Mouse (Mus musculus) limb, embryonic 15.5 days (tissue): Measurements from ENCODE around the gene C2cd4b. TPM values are rescaled to one million over a fixed set of nuclear protein-coding genes. Genes with fewer than 3 reads are reported as not detected.
"Not testable (repeated sequence)": the region's sequence is repeated elsewhere in the genome, so short reads cannot be mapped to it uniquely, and the experiment has no call there.

Source experiments
- ATAC-seq: fragments of 200-750 bp; cut with Nextera tagmentation; 2 replicates; pipeline ENCODE4 v1.8.0; 2017; ENCODE audit warnings: low read depth, moderate TSS enrichment; ENCODE audit not compliant: insufficient number of reproducible peaks, low FRiP score, low TSS enrichment
- H3K27ac ChIP-seq: fragments of 300-500 bp; sonication (generic); 2 replicates; pipeline ENCODE4 v1.5.1; 2015; ENCODE audit warnings: moderate library complexity, mild to moderate bottlenecking, inconsistent platforms
- H3K27me3 ChIP-seq: fragments of 300-500 bp; sonication (generic); 2 replicates; pipeline ENCODE4 v1.6.1; 2015; ENCODE audit warnings: inconsistent platforms
- H3K36me3 ChIP-seq: fragments of 300-500 bp; sonication (generic); 2 replicates; pipeline ENCODE4 v1.6.1; 2015; ENCODE audit warnings: inconsistent platforms
- H3K4me1 ChIP-seq: fragments of 300-500 bp; sonication (generic); 2 replicates; pipeline ENCODE4 v1.6.1; 2015; ENCODE audit warnings: inconsistent platforms
- H3K4me2 ChIP-seq: fragments of 300-500 bp; sonication (generic); 2 replicates; pipeline ENCODE4 v1.6.1; 2015; ENCODE audit warnings: mild to moderate bottlenecking, inconsistent platforms
- H3K4me3 ChIP-seq: fragments of 300-500 bp; sonication (generic); 2 replicates; pipeline ENCODE4 v1.5.1; 2015; ENCODE audit warnings: mild to moderate bottlenecking, inconsistent platforms
- H3K9ac ChIP-seq: fragments of 300-500 bp; sonication (generic); 2 replicates; pipeline ENCODE4 v1.6.1; 2015; ENCODE audit warnings: inconsistent platforms
- H3K9me3 ChIP-seq: fragments of 300-500 bp; sonication (generic); 2 replicates; pipeline ENCODE4 v1.6.1; 2016; ENCODE audit warnings: inconsistent platforms
- WGBS: fragments of 180-500 bp; shearing (Covaris S2); methylation state at CpG from one replicate; pipeline ENCODE4 v1.1.7; 2015; 5-methylcytosine and 5-hydroxymethylcytosine counted together
- polyA plus RNA-seq: library from polyadenylated mRNA; unstranded; fragments of >200 nt; fragmentation: Nextera tagmentation; extraction: Ambion mirVana; gene quantifications from 2 replicates; pipeline ENCODE4 v1.2.1, GENCODE M21; 2015

C2cd4b gene
- polyA plus RNA-seq, 1 experiment from 2014 or later = 0.96 TPM

- H3K9ac ChIP-seq = no peak overlapping the region
- H3K36me3 ChIP-seq = no peaks in the 10 kb centered on the region
- H3K4me3 ChIP-seq = no peak overlapping the region
- H3K4me2 ChIP-seq = no peak overlapping the region
- 0 out of 2 replicates have a peak, but pooled peaks cover under 1% of the 10 kb centered on the region for H3K27me3 ChIP-seq
- no peaks in the 10 kb centered on the region for H3K4me1 ChIP-seq
- H3K27ac ChIP-seq = no peak overlapping the region
- 82% methylated on average over 16 of the region's 16 CpGs for WGBS
- H3K9me3 ChIP-seq = no peaks in the 10 kb centered on the region
- no peak for ATAC-seq
Observed at GRCm38 (mm10) chr9:67753411-67754182, 5.6 kb upstream of the C2cd4b start.

- H3K4me3 ChIP-seq = no peak overlapping the region
- peaks cover 11% of the 10 kb centered on the region for H3K27me3 ChIP-seq
- H3K4me1 ChIP-seq = peaks cover 11% of the 10 kb centered on the region
- no peaks in the 10 kb centered on the region for H3K9me3 ChIP-seq
- H3K4me2 ChIP-seq = no peak overlapping the region
- no peak for ATAC-seq
- WGBS = 43% methylated on average over 3 of the region's 3 CpGs
- H3K36me3 ChIP-seq = no peaks in the 10 kb centered on the region
- no peak overlapping the region for H3K9ac ChIP-seq
- no peak overlapping the region for H3K27ac ChIP-seq
Observed at GRCm38 (mm10) chr9:67754713-67755112, 4.5 kb upstream of the C2cd4b start.

GRCm38 (mm10) chr9:67758686-67759085, 551 bp upstream of the C2cd4b start:
- H3K4me2 ChIP-seq = peak overlapping the region; percentile 99

DNA sequence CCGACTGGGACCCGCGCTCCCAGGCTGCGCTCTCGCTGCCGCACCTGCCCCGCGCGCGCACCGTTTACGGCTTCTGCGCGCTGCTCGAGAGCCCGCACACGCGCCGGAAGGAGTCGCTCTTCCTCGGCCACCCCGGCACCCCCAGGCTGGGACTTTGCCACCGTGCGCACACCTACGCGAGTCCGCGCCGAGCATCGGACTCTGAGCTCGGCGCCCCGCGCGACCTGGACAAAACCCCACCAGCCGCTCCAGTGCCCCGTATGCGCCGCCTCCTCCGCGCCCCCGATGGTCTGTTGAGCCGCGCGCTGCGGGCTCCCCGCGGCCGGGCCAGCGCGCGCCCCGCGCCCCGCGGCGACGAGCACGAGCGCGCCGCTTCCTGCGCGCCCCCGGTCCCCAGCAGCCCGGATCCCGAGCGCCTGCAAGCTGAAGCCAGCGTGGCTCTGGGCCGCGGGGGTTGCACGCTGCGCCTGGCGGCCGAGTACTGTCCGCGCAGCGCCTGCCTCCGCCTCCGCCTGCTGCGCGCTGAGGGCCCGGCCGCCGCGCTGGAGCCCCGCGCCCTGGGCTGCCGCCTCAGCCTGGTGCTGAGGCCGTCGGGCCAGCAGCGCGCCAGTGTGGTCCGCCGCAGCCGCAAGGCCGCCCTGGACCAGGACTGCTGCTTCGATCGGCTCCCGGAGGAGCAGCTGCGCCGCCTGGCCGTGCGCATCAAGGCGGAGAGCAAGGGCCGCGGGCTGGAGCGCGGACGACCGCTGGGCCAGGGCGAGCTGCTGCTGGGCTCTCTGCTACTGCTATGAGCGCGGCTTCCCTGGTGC, 923 bp downstream of the C2cd4b start:
- not testable (repeated sequence) for H3K9me3 ChIP-seq, H3K36me3 ChIP-seq
- Histone ChIP-seq H3K9ac (peak overlapping the region; percentile 31; the same call in 1 of the 2 replicates), H3K4me3 (peak overlapping the region; percentile 67), H3K27ac (0 out of 2 replicates have a peak overlapping the region, but pooled peaks have one; percentile 22), H3K4me2 (peak overlapping the region; percentile 99), H3K27me3 (peaks cover 24% of the 10 kb centered on the region), H3K4me1 (peaks cover 21% of the 10 kb centered on the region)
- peak; percentile 74; the same call in 1 of the 2 replicates for ATAC-seq
- under 1% methylated on average over 89 of the region's 114 CpGs for WGBS

More at GRCm38 (mm10) chr9:67758686-67759085, 551 bp upstream of the C2cd4b start:
- Histone ChIP-seq H3K9ac (no peak overlapping the region), H3K4me3 (peak overlapping the region; percentile 67; the same call in 1 of the 2 replicates), H3K27ac (no peak overlapping the region), H3K4me1 (peaks cover 21% of the 10 kb centered on the region), H3K9me3 (no peaks in the 10 kb centered on the region), H3K36me3 (no peaks in the 10 kb centered on the region), H3K27me3 (peaks cover 24% of the 10 kb centered on the region)
- 6% methylated on average over 9 of the region's 9 CpGs for WGBS
- no peak for ATAC-seq

DNA sequence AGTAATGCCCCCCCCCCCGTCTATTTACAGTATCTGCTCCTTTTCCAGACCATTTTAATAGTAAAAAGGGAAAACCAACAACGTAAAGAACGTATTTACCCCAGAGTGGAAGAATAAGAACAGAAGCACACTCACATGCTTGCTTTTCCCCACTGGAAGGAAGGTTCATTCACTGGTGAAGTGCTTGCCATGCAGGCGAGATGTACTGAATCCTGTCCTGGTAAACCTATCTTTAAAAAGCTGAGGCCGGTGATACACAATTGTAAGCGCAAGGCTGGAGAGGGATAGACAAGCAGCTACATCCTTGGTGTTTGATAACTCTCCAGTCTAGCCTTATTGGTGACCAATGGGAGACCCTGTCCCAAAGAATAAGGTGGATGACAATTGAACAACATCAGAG, 1.8 kb downstream of the C2cd4b start:
- Histone ChIP-seq H3K27me3 (peaks cover 24% of the 10 kb centered on the region), H3K4me1 (peaks cover 21% of the 10 kb centered on the region), H3K9ac (no peak overlapping the region), H3K36me3 (no peaks in the 10 kb centered on the region), H3K27ac (no peak overlapping the region), H3K4me3 (peak overlapping the region; percentile 67; the same call in 1 of the 2 replicates), H3K4me2 (peak overlapping the region; percentile 99), H3K9me3 (no peaks in the 10 kb centered on the region)
- ATAC-seq = no peak
- 65% methylated on average over 6 of the region's 6 CpGs for WGBS

DNA sequence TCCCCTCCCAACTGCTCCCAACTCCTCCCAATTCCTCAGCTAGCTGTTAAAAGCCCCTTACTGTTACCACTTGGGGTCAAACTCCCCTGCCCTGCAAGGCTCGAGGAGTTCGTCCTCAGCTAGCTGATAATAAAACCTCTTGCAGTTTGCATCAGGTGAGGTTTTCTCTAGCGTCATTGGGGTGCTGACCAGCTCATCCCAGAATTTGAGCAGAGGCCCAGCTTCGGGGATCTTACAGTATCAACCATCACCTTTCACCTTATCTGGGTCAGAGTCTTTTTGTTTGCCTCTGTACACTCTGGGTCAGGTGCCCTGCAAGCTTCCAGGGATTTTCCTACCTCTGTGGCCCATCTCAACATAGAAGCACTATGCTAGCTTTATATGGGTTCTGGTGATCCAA, 4.1 kb downstream of the C2cd4b start:
- Histone ChIP-seq H3K9ac (no peak overlapping the region), H3K4me2 (no peak overlapping the region), H3K36me3 (no peaks in the 10 kb centered on the region), H3K4me3 (no peak overlapping the region), H3K9me3 (no peaks in the 10 kb centered on the region), H3K4me1 (peaks cover 21% of the 10 kb centered on the region), H3K27ac (no peak overlapping the region), H3K27me3 (peaks cover 24% of the 10 kb centered on the region)
- WGBS = 74% methylated on average over 4 of the region's 4 CpGs
- ATAC-seq = no peak

DNA sequence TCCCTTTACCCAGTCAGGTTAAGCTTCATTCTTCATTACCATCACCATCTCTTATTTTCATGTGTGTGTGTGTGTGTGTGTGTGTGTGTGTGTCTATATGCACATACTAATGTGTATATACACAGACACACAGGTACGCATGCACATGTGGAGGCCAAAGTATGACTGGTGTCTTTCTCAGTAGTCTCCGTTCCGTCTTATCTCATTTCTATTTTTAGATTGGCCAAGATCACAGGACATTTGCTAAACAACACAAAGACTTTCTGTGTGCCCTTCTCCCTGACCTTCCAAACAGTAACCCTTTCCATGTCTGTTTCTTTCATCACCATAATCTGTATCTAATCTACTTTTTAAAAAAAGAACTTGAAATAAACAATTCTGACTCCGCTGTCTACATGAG, 7.2 kb downstream of the C2cd4b start:
- no peak overlapping the region for H3K4me3 ChIP-seq
- WGBS = 83% methylated on average over 4 of the region's 4 CpGs

GRCm38 (mm10) chr9:67766948-67767347, 7.7 kb downstream of the C2cd4b start:
- no peak for ATAC-seq
- H3K4me3 ChIP-seq = no peak overlapping the region
- no peak overlapping the region for H3K27ac ChIP-seq
- H3K9me3 ChIP-seq = no peaks in the 10 kb centered on the region
- 28% methylated on average over 3 of the region's 3 CpGs for WGBS
- no peak overlapping the region for H3K4me2 ChIP-seq
- no peaks in the 10 kb centered on the region for H3K27me3 ChIP-seq
- no peak overlapping the region for H3K9ac ChIP-seq
- H3K4me1 ChIP-seq = no peaks in the 10 kb centered on the region
- no peaks in the 10 kb centered on the region for H3K36me3 ChIP-seq

More for the DNA sequence above, 7.2 kb downstream of the C2cd4b start:
- Histone ChIP-seq H3K4me1 (no peaks in the 10 kb centered on the region), H3K9me3 (no peaks in the 10 kb centered on the region), H3K36me3 (no peaks in the 10 kb centered on the region), H3K9ac (no peak overlapping the region), H3K27me3 (peaks cover 3% of the 10 kb centered on the region; the same call in 1 of the 2 replicates), H3K27ac (no peak overlapping the region), H3K4me2 (no peak overlapping the region)
- no peak for ATAC-seq

DNA sequence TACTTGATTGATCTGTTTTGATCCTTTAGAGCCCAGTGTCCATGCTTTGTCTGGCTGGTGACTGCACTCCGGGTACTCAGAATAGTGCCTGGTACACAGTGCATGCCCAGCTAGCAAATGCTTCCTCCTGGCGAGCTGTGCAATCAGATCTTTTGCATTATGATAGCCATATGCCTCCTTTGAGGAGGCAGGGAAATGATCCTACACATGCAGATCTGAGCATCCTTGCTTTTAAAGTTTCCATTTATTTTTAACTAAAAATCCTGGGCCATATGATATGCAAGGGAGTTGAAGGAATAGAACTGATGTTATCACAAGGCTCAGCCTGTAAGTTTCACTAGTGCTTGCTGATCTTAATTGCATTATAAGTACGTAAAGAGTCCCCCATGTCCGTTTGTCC, 9.6 kb downstream of the C2cd4b start:
- Histone ChIP-seq H3K9me3 (no peaks in the 10 kb centered on the region), H3K27me3 (0 out of 2 replicates have a peak, but pooled peaks cover 5% of the 10 kb centered on the region), H3K4me1 (no peaks in the 10 kb centered on the region), H3K27ac (no peak overlapping the region), H3K9ac (no peak overlapping the region), H3K36me3 (no peaks in the 10 kb centered on the region), H3K4me2 (no peak overlapping the region), H3K4me3 (no peak overlapping the region)
- WGBS = 73% methylated on average over 4 of the region's 4 CpGs
- ATAC-seq = no peak

- no peak overlapping the region for H3K9ac ChIP-seq
- no peak overlapping the region for H3K4me2 ChIP-seq
- no peaks in the 10 kb centered on the region for H3K9me3 ChIP-seq
- 85% methylated on average over 1 of the region's 1 CpGs for WGBS
- 0 out of 2 replicates have a peak, but pooled peaks cover 5% of the 10 kb centered on the region for H3K27me3 ChIP-seq
- no peak for ATAC-seq
- H3K27ac ChIP-seq = no peak overlapping the region
- no peak overlapping the region for H3K4me3 ChIP-seq
- no peaks in the 10 kb centered on the region for H3K4me1 ChIP-seq
- H3K36me3 ChIP-seq = no peaks in the 10 kb centered on the region
Observed at GRCm38 (mm10) chr9:67769401-67769800, 10.2 kb downstream of the C2cd4b start.

- Histone ChIP-seq H3K27ac (no peak overlapping the region), H3K36me3 (no peaks in the 10 kb centered on the region), H3K27me3 (0 out of 2 replicates have a peak, but pooled peaks cover 5% of the 10 kb centered on the region), H3K4me2 (no peak overlapping the region), H3K9ac (no peak overlapping the region), H3K4me1 (no peaks in the 10 kb centered on the region), H3K9me3 (no peaks in the 10 kb centered on the region), H3K4me3 (no peak overlapping the region)
- ATAC-seq = no peak
- WGBS = 72% methylated on average over 7 of the region's 7 CpGs
Observed at GRCm38 (mm10) chr9:67771293-67771692, 12.1 kb downstream of the C2cd4b start.

DNA sequence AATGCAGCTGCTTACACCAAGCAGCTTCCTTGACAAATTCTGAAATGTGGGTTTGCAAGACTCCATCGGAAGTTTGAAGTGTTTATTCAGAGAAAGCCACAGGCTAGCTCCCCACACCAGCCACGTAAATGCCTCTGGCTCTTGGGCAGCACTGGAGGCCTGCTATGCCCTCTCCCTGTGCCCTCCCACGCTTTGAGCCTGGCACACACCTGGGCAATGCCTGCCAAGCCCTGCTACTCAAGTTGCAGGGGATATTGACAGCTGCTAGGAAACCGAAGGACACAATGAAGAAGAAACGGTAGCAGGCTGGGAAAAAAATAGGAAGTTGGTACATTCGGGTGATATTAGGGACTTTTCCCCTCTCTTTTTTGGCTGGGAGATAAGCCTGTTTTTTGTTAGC, 15.0 kb downstream of the C2cd4b start:
- H3K4me2 ChIP-seq = no peak overlapping the region
- H3K9ac ChIP-seq = no peak overlapping the region
- H3K27ac ChIP-seq = no peak overlapping the region
- peaks cover 5% of the 10 kb centered on the region for H3K4me1 ChIP-seq
- H3K36me3 ChIP-seq = no peaks in the 10 kb centered on the region
- no peak for ATAC-seq
- H3K9me3 ChIP-seq = no peaks in the 10 kb centered on the region
- 65% methylated on average over 6 of the region's 6 CpGs for WGBS
- 0 out of 2 replicates have a peak, but pooled peaks cover 5% of the 10 kb centered on the region for H3K27me3 ChIP-seq
- no peak overlapping the region for H3K4me3 ChIP-seq
